Mouse (Mus musculus) urinary bladder, postnatal 10 days (tissue): Measurements from ENCODE around the gene Ccnjl.
A peak's percentile ranks its signal among the peaks of the same experiment; 100 is the strongest.

Experiments used
- DNase-seq: peaks from one replicate; pipeline ENCODE4 v3.0.0; 2022; ENCODE audit warnings: low spot score

Ccnjl gene

DNA sequence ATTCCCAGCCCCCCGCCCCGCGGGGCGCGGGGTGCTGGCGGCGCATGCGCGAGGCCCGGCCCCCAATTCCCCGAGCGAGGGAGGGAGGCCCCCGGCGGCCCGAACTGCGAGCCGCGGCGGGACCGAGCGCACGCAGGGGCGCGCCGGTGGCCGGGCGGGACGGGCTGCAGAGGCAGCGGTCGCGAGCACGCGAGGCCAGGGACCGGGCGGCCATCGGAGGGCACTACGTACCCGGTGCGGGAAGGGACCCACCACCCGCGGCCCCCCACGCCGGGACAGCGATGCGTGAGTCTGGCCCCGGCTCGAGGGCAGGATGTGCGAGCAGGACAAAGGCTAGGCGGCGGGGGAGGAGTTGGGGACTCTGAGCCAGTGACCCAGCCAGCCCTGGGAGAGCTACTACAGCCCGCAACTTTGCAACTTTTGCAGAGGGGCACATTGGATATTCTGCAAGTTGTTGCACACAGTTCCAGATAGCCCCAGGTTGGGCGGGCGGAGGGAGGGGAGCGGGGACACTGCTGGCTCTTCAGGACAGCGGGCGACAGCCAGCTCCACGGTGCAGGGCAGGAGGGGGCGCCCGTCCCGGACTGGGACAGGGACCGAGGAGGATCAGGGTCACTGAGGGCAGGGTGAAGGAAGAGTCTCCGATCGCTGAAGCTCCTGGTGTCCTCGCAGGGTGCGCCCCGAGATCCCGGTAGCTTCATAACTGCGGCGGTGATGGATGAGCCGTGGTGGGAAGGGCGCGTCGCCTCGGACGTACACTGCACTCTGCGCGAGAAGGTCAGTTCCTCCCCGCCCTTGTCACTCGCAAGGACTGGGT is at the start of gene Ccnjl:
Ccnjl (plus strand) TSS at position 102 of the 817 bp plus-strand sequence.
- DNase-seq: peak; percentile 13

DNA sequence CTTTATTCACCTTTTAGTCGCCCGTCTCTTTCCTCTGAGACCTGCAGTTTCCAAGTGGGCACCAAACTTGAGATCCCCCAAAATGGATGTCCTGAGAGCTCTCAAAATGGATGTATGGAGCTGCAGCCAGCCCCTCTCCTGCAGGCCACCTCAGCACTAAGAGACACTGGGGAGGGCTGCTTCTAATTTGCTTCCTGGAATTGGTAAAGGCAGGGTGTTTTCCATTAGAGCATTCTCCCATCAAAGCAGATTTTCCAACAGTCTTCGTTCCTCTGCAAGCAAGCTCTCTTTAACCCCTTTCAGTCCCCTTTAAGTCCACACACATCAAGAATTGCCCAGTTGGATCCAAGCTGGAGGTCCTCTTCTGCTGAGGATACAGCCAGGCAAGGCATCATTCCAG is 49.2 kb upstream of the Ccnjl start:
- DNase-seq: no peak

GRCm38 (mm10) chr11:43480561-43480960 is 48.0 kb upstream of the Ccnjl start:
- no peak for DNase-seq

- no peak for DNase-seq
These were observed 46.7 kb upstream of the Ccnjl start for GRCm38 (mm10) chr11:43481672-43482522.

DNA sequence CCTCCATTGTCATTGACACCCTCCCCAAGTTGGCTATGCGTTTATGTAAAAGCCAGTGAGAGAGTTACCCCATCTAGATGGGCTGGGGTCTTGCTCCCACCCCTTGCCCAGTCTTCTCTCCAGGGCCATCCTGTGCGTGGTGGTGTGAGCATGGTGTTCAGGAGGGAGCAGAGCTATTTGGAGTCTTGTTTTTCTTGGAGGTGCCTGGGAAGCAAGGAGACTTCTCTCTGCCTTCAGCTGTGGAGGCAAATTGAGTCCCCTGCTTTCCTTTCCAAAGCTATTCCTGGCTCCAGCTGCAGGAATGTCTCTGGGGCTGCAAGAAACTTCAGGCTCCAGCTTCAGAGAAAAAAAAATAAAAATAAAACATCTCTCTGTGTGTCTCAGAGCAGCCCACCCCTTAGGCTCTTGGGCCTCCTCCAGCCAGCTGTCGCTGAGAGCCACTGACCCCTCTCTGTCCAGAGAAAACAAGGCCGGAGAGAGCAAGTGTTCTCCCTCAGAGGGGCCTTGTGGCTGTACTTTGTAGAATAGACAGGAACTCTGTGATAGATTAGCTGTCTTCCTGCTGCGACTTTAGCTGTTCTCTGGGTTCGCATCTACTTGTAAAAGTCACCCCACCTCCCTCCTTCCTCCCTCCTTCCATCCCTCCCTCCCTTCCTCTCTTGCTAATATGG is 45.3 kb upstream of the Ccnjl start:
- DNase-seq: no peak

GRCm38 (mm10) chr11:43484057-43484456 is 44.5 kb upstream of the Ccnjl start:
- no peak for DNase-seq

- no peak for DNase-seq
These were observed 43.9 kb upstream of the Ccnjl start for GRCm38 (mm10) chr11:43484652-43485051.

DNA sequence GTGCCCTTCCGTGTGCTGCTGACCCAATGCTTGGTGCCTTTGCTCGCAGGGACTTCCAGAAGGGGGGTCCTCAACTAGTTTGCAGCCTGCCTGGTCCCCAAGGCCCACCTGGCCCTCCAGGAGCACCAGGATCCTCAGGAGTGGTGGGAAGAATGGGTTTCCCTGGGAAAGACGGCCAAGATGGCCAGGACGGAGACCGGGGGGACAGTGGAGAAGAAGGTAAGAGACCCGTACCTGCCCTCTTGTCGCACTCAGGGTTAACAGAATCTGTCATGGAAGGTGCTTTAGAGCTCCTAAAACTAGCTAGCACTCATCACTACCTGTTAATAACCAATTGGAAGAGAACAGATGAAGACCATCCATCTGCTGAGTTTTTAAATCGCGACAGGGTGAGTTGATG is 42.7 kb upstream of the Ccnjl start:
- no peak for DNase-seq

- peak; percentile 33 for DNase-seq
These were observed 35.9 kb upstream of the Ccnjl start for GRCm38 (mm10) chr11:43492663-43493062.

DNA sequence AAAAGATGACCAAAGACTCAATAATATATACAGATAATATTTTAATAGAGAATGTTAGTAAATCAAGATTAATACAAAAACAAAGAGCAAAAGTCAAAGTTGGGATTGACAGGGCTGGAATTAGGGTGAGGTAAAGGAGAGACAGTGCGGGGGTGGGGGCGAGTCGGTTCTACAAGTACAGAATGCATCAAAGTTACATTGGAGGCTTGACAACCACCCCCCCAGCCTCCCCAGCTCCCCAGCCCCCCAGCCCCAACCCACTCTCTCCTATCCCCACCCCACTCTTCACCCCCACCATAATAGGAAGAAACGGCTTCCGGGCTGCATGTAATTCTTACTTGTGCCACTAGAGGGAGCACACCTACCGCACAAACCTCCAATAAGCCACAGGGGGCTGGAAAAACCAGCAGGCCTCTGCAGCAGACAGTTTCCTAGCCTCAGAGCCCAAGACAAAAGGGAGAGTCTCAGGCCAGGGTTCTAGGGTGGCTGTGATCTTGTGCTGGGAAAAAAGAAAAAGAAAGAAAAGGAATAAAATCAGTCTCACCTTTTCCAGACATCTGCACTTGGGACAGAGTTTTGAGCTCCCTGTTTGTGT is 34.7 kb upstream of the Ccnjl start:
- no peak for DNase-seq

GRCm38 (mm10) chr11:43495037-43495436 is 33.5 kb upstream of the Ccnjl start:
- DNase-seq: no peak

DNA sequence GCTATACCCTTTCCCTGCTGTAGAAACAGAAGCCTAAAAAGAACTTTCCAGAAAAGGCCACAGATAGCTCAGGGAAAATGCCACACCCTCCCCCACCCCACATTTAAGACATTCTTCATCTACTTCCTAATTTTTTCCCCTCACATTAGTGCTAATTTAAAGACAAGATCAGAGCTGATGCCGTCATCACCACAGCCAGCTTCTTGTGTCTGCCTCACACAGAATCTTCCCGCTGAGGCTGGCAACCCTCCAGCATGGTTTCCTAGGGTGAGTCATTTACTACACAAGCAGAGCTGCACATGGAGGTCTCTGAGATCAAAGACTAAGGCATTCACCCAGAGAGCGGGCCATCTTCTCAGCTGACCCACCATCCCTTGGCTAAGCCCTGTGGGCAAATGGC is 33.1 kb upstream of the Ccnjl start:
- no peak for DNase-seq

GRCm38 (mm10) chr11:43501256-43501655 is 27.3 kb upstream of the Ccnjl start:
- no peak for DNase-seq

- no peak for DNase-seq
These were observed 23.4 kb upstream of the Ccnjl start for GRCm38 (mm10) chr11:43505188-43505587.

GRCm38 (mm10) chr11:43507976-43508375 is 20.6 kb upstream of the Ccnjl start:
- no peak for DNase-seq

- no peak for DNase-seq
These were observed 18.7 kb upstream of the Ccnjl start for GRCm38 (mm10) chr11:43509878-43510277.

- DNase-seq: no peak
These were observed 15.9 kb upstream of the Ccnjl start for GRCm38 (mm10) chr11:43512661-43513190.

DNA sequence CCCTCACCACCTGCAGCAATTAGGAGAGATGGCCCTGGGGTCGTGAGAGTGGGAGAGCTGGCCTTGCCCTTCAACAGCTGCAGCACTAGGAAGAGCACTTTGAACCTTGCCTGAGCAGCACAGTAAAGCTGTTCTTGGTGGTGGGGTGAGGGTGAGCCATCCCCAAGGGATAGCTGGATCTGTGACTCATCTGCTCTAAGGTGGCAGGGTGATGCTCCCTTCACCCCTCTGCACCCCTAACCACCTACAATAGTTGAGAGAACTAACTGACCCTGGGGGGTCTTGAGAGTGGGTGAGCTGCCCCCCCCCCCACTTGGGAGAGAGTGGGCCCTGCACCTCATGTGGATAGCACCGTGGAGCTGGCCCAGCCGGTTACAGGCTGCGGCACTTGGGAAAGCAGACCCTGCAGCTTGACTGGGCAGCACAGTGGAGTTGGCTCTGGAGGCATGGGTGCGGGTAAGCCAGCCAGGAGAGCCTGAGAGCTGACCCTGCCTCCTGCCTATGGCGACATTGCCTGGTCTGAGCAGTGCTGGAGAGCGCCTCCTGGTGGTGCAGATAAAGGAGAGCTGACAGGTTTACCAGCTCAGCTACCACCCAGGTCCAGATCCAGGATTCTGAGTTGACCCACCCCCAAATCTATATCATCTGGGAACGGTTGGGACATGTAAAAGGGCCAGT is 12.1 kb upstream of the Ccnjl start:
- DNase-seq: no peak

- DNase-seq: no peak
These were observed 10.9 kb upstream of the Ccnjl start for GRCm38 (mm10) chr11:43517641-43518040.

- no peak for DNase-seq
These were observed 10.5 kb upstream of the Ccnjl start for GRCm38 (mm10) chr11:43518086-43518485.

- no peak for DNase-seq
These were observed 9.8 kb upstream of the Ccnjl start for GRCm38 (mm10) chr11:43518821-43519220.
